Mouse (Mus musculus) MEL (cell line): Measurements from ENCODE around the gene 4930519G04Rik.

ENCODE experiments used
- CHD1 ChIP-seq: IDR thresholded peaks from 2 replicates; pipeline ENCODE4 v1.6.1; 2012; ENCODE audit warnings: low read depth, mild to moderate bottlenecking, inconsistent platforms, low read length, improper control_type of control experiment
- CTCF ChIP-seq, 3 experiments: IDR thresholded peaks in 2 of 3; conservative IDR thresholded peaks in 1 of 3; 2 replicates each; pipeline ENCODE4 v1.5.1; 2011 to 2012; ENCODE audit warnings: low read length in 3 of 3, low read depth in 2 of 3, mild to moderate bottlenecking in 2 of 3, improper control_type of control experiment in 1 of 3, inconsistent platforms in 1 of 3, mixed read lengths in 1 of 3, moderate library complexity in 1 of 3; ENCODE audit not compliant: control insufficient read depth in 1 of 3, insufficient read depth in 1 of 3, poor library complexity in 1 of 3, severe bottlenecking in 1 of 3
- EP300 ChIP-seq, 2 experiments: IDR thresholded peaks; 2 replicates each; pipeline ENCODE4 v1.6.1; 2011; ENCODE audit warnings: improper control_type of control experiment in 2 of 2, low read length in 2 of 2, low read depth in 1 of 2, mild to moderate bottlenecking in 1 of 2
- GABPA ChIP-seq: IDR thresholded peaks from 2 replicates; pipeline ENCODE4 v1.6.1; 2012; ENCODE audit warnings: low read depth, mild to moderate bottlenecking, inconsistent platforms, low read length, improper control_type of control experiment, moderate library complexity
- MAX ChIP-seq: IDR thresholded peaks from 2 replicates; pipeline ENCODE4 v1.6.1; 2011; ENCODE audit warnings: low read length, improper control_type of control experiment
- MAZ ChIP-seq: IDR thresholded peaks from 2 replicates; pipeline ENCODE4 v1.6.1; 2012; ENCODE audit warnings: low read depth, mild to moderate bottlenecking, inconsistent platforms, low read length, improper control_type of control experiment
- MEF2A ChIP-seq: IDR thresholded peaks from 2 replicates; pipeline ENCODE4 v1.6.1; 2014; ENCODE audit warnings: low read depth, mild to moderate bottlenecking, inconsistent platforms, low read length, improper control_type of control experiment; ENCODE audit not compliant: poor library complexity, insufficient replicate concordance, severe bottlenecking; ENCODE audit errors: extremely low read depth
- POLR2A ChIP-seq, 2 experiments: IDR thresholded peaks; 2 replicates each; pipeline ENCODE4 v1.6.1; 2011 to 2012; ENCODE audit warnings: low read length in 2 of 2, mild to moderate bottlenecking in 2 of 2, control low read depth in 1 of 2, improper control_type of control experiment in 1 of 2, low read depth in 1 of 2, moderate library complexity in 1 of 2; ENCODE audit not compliant: control insufficient read depth in 1 of 2, insufficient read depth in 1 of 2, poor library complexity in 1 of 2
- SIN3A ChIP-seq: IDR thresholded peaks from 2 replicates; pipeline ENCODE4 v1.6.1; 2012; ENCODE audit warnings: low read length, improper control_type of control experiment, inconsistent platforms
- TBP ChIP-seq: IDR thresholded peaks from 2 replicates; pipeline ENCODE4 v1.8.0; 2011; ENCODE audit warnings: low read depth, low read length, improper control_type of control experiment
- USF1 ChIP-seq: IDR thresholded peaks from 2 replicates; pipeline ENCODE4 v1.6.1; 2014; ENCODE audit warnings: low read depth, mild to moderate bottlenecking, inconsistent platforms, low read length, improper control_type of control experiment, moderate library complexity
- USF2 ChIP-seq, 2 experiments: IDR thresholded peaks; 2 replicates each; pipeline ENCODE4 v1.6.1; 2011 to 2012; ENCODE audit warnings: improper control_type of control experiment in 2 of 2, low read length in 2 of 2, borderline replicate concordance in 1 of 2, inconsistent platforms in 1 of 2, low read depth in 1 of 2, mild to moderate bottlenecking in 1 of 2; ENCODE audit not compliant: insufficient read depth in 1 of 2
- ZC3H11A ChIP-seq: IDR thresholded peaks from 2 replicates; pipeline ENCODE4 v1.6.1; 2012; ENCODE audit warnings: low read depth, mild to moderate bottlenecking, inconsistent platforms, low read length, improper control_type of control experiment
- ZKSCAN1 ChIP-seq: IDR thresholded peaks from 2 replicates; pipeline ENCODE4 v1.6.1; 2012; ENCODE audit warnings: low read depth, mild to moderate bottlenecking, inconsistent platforms, low read length, improper control_type of control experiment, moderate library complexity

DNA sequence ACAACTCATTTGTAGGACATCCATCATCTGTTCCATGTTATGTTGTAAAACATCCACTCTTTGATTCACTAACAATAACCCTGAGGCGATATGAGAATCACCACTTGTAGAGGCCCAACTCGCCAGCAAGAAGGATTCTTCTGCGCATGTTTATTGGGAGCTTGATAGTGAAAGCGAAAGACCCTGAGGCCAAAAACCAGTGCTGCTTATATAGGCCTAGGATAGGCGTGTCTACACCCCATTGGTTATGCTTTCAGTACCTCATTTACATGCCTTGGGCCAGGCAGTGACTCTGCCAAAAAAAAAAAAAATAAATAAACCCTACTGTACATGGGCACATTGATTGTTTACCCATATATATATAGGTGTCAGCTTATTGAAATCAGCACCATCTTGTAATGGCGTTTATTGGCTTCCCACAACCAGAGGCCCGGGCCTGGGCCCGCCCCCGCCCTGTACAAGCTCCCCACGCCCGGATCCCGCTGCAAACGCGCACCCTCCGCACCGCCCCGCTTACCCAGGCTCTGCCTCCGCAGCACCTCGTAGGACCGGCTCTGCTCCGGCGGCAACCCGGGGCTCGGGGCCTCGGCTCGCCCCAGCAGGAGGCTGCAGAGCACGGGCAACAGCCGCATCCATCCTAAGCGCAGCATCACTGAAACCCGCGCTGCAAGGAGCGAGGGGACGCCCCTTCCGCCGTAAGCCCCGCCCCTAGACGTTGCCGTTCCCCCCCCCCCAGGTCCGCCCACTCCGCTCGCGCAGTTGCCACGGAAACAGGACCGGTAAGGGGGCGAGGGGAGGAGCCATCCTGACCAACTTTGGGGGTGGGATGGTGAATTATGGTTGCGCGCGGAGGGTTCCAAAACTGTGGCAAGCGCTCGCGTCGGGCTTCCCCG lies 30.4 kb upstream of the 4930519G04Rik start, which contains the start of gene 1500011B03Rik:
- TF ChIP-seq CHD1 (no peak), EP300 (IDR thresholded peaks at IDR 0.05; ENCODE audit: low read depth in 1 of 2, low read length in 2 of 2) (no peak), SIN3A (no peak; the same call in 1 of the 2 replicates), CTCF (IDR thresholded peaks at IDR 0.05 in 2 of 3, conservative IDR thresholded peaks at IDR 0.05 in 1 of 3; ENCODE audit: control insufficient read depth in 1 of 3, insufficient read depth in 1 of 3, low read depth in 2 of 3, low read length in 3 of 3, poor library complexity in 1 of 3, severe bottlenecking in 1 of 3) (no peak), TBP (peak; percentile 88), ZC3H11A (no peak), POLR2A (IDR thresholded peaks at IDR 0.05; ENCODE audit: control insufficient read depth in 1 of 2, insufficient read depth in 1 of 2, low read depth in 1 of 2, low read length in 2 of 2, poor library complexity in 1 of 2) (peak; percentile 46 to 59; a peak in 2 of 4 replicates), MEF2A (no peak), USF1 (no peak), USF2 (IDR thresholded peaks at IDR 0.05; ENCODE audit: borderline replicate concordance in 1 of 2, insufficient read depth in 1 of 2, low read depth in 1 of 2, low read length in 2 of 2) (no peak), ZKSCAN1 (no peak), MAZ (no peak), GABPA (no peak), MAX (no peak)
